Mouse (Mus musculus) olfactory bulb, adult 2 months (tissue): Measurements from ENCODE around the gene Fam193b.

Source experiments
- CTCF ChIP-seq: fragments of 200-500 bp; IDR thresholded peaks from 2 replicates; pipeline ENCODE4 v1.5.1; 2012; ENCODE audit warnings: low read depth, mild to moderate bottlenecking, low read length, moderate library complexity; ENCODE audit not compliant: insufficient read depth
- POLR2A ChIP-seq: fragments of 200-500 bp; IDR thresholded peaks from 2 replicates; pipeline ENCODE4 v1.6.1; 2012; ENCODE audit warnings: mild to moderate bottlenecking, low read depth, low read length, moderate library complexity; ENCODE audit not compliant: insufficient read depth

DNA sequence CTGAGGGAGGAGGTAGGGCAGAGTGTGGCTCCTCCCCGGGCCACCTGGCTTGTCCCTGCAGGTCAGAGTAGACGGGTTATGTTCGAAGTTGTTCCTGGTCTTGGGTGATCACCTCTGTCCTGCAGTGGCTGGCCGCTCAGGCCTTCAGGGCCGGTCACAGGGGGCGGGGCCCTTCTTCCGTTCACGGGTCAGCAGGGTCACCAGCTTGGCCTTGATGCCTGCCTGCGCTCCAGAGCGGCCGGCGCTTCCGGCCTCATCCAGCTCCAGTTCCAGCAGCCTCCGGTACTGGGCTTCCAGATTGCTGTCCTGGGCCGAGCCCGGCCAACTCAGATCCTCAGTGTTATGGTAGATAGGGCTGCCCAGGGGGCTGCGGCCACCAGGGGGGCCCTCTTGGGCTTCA lies 47.6 kb downstream of the Fam193b start:
- TF ChIP-seq CTCF, result no peak
- no peak for TF ChIP-seq POLR2A
